In the genomic region with DNA sequence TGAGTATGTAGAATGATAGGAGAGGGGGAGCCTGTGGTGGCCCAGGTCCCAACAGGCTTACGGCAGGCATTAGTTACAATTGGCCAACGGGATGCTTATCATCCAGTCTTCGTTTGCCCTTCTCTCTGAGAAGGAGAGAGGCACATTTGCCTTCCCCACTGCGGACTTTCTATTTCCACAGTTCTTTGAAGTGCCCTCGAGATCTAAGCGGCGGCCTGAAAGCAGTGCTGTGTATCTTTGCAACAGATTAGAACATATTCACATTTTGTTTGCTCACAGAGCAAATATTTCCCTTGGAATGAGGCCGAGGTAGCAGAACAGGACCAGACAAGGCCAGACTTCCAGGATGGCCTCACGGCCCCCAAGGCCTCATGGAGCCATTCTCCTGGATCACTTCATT, we compare ENCODE assay signal across 20 mouse cellular contexts. TPM values are rescaled to one million over a fixed set of nuclear protein-coding genes. Genes with fewer than 3 reads are reported as not detected.
DNase-seq lines count a peak whose midpoint lies in the region; ATAC-seq and TF ChIP-seq lines count a peak whose summit lies in the region.
"Had no signal": no experiment of that assay in that cellular context is flagged by ENCODE, and none has a peak within 500 bp of the region (broad histone marks: within the 10 kb centered on the region; RNA-seq: fewer than 3 reads in every experiment).

No protein-coding gene starts in this region.

- no peak overlapping the region for H3K4me2 ChIP-seq in liver, postnatal 0 days (ENCODE audit: low read depth, low read length)
- no peak overlapping the region for H3K4me2 ChIP-seq in liver, embryonic 12.5 days
- no peak overlapping the region for H3K4me2 ChIP-seq in lung, embryonic 15.5 days
- H3K4me2 ChIP-seq: heart, embryonic 12.5 days; hindbrain, embryonic 13.5 days; liver, embryonic 15.5 days had no signal

- no peak overlapping the region for H3K9ac ChIP-seq in liver, postnatal 0 days (replicated peaks)
- H3K9ac ChIP-seq in liver, embryonic 12.5 days = no peak overlapping the region
- no peak overlapping the region for H3K9ac ChIP-seq in lung, embryonic 15.5 days
- H3K9ac ChIP-seq: forebrain, postnatal 0 days; heart, embryonic 12.5 days; hindbrain, embryonic 13.5 days; liver, embryonic 15.5 days had no signal

- DNase-seq in liver, postnatal 0 days = no peak
- DNase-seq in lung, postnatal 25 days (ENCODE audit: low spot score) = peak; percentile 72
- DNase-seq in cerebellum, postnatal 36 days = no peak
- DNase-seq in cerebellum, postnatal 10 days = no peak
- DNase-seq in layer of hippocampus, adult 11-12 months (ENCODE audit: low spot score) = no peak
- DNase-seq: adrenal gland, adult 8-10 months; cerebellum, adult 11 months; cerebellum, postnatal 14 days; forebrain, postnatal 0 days; kidney, postnatal 36 days; layer of hippocampus, adult 9-11 months; thymus, adult 18-20 months; thymus, postnatal 4 days had no signal

- WGBS in liver, postnatal 0 days (ENCODE audit: insufficient replicate concordance) = 55% methylated on average over 9 of the region's 9 CpGs
- WGBS in liver, embryonic 12.5 days (ENCODE audit: insufficient replicate concordance) = 72% methylated on average over 9 of the region's 9 CpGs
- WGBS in lung, embryonic 15.5 days = 44% methylated on average over 9 of the region's 9 CpGs

- no peak for TF ChIP-seq CTCF in liver, postnatal 0 days (IDR thresholded peaks at IDR 0.05; ENCODE audit: low read depth)

- no peaks in the 10 kb centered on the region for H3K4me1 ChIP-seq in liver, postnatal 0 days (ENCODE audit: insufficient read depth)
- no peaks in the 10 kb centered on the region for H3K4me1 ChIP-seq in liver, embryonic 12.5 days
- H3K4me1 ChIP-seq in lung, embryonic 15.5 days = peaks cover 33% of the 10 kb centered on the region
- H3K4me1 ChIP-seq: hindbrain, embryonic 13.5 days; liver, embryonic 15.5 days had no signal

- no peaks in the 10 kb centered on the region; the same call in 1 of the 2 replicates for H3K27me3 ChIP-seq in liver, postnatal 0 days (ENCODE audit: insufficient read depth, low read length)
- H3K27me3 ChIP-seq in liver, embryonic 12.5 days (replicated peaks) = no peaks in the 10 kb centered on the region; the same call in 1 of the 2 replicates
- no peaks in the 10 kb centered on the region for H3K27me3 ChIP-seq in lung, embryonic 15.5 days
- H3K27me3 ChIP-seq: heart, embryonic 12.5 days; hindbrain, embryonic 13.5 days; liver, embryonic 15.5 days had no signal

- no peak overlapping the region for H3K27ac ChIP-seq in liver, postnatal 0 days (ENCODE audit: low read depth)
- no peak overlapping the region for H3K27ac ChIP-seq in liver, embryonic 12.5 days
- H3K27ac ChIP-seq in lung, embryonic 15.5 days = peak overlapping the region; percentile 69
- H3K27ac ChIP-seq: forebrain, embryonic 10.5 days; hindbrain, embryonic 13.5 days; liver, embryonic 15.5 days had no signal

- no peaks in the 10 kb centered on the region for H3K36me3 ChIP-seq in liver, postnatal 0 days (replicated peaks; ENCODE audit: insufficient read depth, low read length)
- no peaks in the 10 kb centered on the region for H3K36me3 ChIP-seq in liver, embryonic 12.5 days
- H3K36me3 ChIP-seq in lung, embryonic 15.5 days = no peaks in the 10 kb centered on the region
- H3K36me3 ChIP-seq: forebrain, embryonic 10.5 days; heart, embryonic 12.5 days; hindbrain, embryonic 13.5 days; liver, embryonic 15.5 days had no signal

- ATAC-seq in liver, postnatal 0 days = peak; percentile 66
- no peak for ATAC-seq in liver, embryonic 12.5 days
- peak; percentile 46 for ATAC-seq in lung, embryonic 15.5 days (ENCODE audit: borderline replicate concordance, extremely low read depth, low FRiP score, low TSS enrichment)
- ATAC-seq: forebrain, postnatal 0 days; inflammation-experienced regulatory T-cells, adult 6 months had no signal

- no peaks in the 10 kb centered on the region for H3K9me3 ChIP-seq in liver, postnatal 0 days (ENCODE audit: low read length)
- no peaks in the 10 kb centered on the region for H3K9me3 ChIP-seq in liver, embryonic 12.5 days (replicated peaks)
- H3K9me3 ChIP-seq in lung, embryonic 15.5 days = no peaks in the 10 kb centered on the region
- H3K9me3 ChIP-seq: forebrain, embryonic 10.5 days; heart, embryonic 12.5 days; hindbrain, embryonic 13.5 days; liver, embryonic 15.5 days had no signal

- H3K4me3 ChIP-seq in liver, postnatal 0 days (ENCODE audit: low read depth, low read length) = no peak overlapping the region
- no peak overlapping the region for H3K4me3 ChIP-seq in liver, embryonic 12.5 days
- H3K4me3 ChIP-seq in lung, embryonic 15.5 days = no peak overlapping the region
- H3K4me3 ChIP-seq: forebrain, embryonic 10.5 days; heart, embryonic 12.5 days; hindbrain, embryonic 13.5 days; liver, embryonic 15.5 days had no signal

- TF ChIP-seq EP300 in liver, postnatal 0 days (IDR thresholded peaks at IDR 0.05; ENCODE audit: low read depth) = no peak

RNA-seq across cellular contexts. Expression of a gene that starts 12.6 kb away (rescaled TPM):
- 2.6 and 2.7 TPM in 2 replicates for polyA plus RNA-seq in liver, postnatal 0 days (2015; fragmentation: Nextera tagmentation; extraction: Ambion mirVana)
- polyA plus RNA-seq in liver, embryonic 12.5 days (2016; fragmentation: Nextera tagmentation; extraction: Ambion mirVana) = 7.4 and 8.0 TPM in 2 replicates
- polyA plus RNA-seq in lung, embryonic 15.5 days (2015; fragmentation: Nextera tagmentation; extraction: Ambion mirVana) = 167 TPM in 2 replicates

Comparison
In these comparisons a context has a peak if more than half of its experiments do, and no peak if none do; other contexts are left out.
1. RNA of a gene that starts 12.6 kb away (polyA plus RNA-seq): 167 TPM in lung, embryonic 15.5 days; 7.4 to 8.0 TPM in liver, embryonic 12.5 days and 2.6 to 2.7 TPM in liver, postnatal 0 days; every median in the first group is over 10 times any median in the second.